Mouse (Mus musculus): ENCODE results near the gene Pkmyt1. TPM values are rescaled to one million over a fixed set of nuclear protein-coding genes. Genes with fewer than 3 reads are reported as not detected.
"Not testable (repeated sequence)": the region's sequence is repeated elsewhere in the genome, so short reads cannot be mapped to it uniquely, and the experiment has no call there.

Pkmyt1 gene
- polyA plus RNA-seq, 1 experiment, result 24.4 TPM

GRCm38 (mm10) chr17:23748631-23749391 is 22.7 kb downstream of the Pkmyt1 start:
- peak; percentile 68; the same call in 1 of the 2 replicates for TF ChIP-seq CTCF (IDR thresholded peaks at IDR 0.05; ENCODE audit: borderline replicate concordance, extremely low read depth, insufficient read depth, insufficient read length)
- no peak for TF ChIP-seq POLR2A (IDR thresholded peaks at IDR 0.05; ENCODE audit: borderline replicate concordance, extremely low read depth, insufficient read depth, insufficient read length, poor library complexity, severe bottlenecking)
- peak; percentile 75 for DNase-seq (ENCODE audit: low read depth)

- no peak for TF ChIP-seq POLR2A (IDR thresholded peaks at IDR 0.05; ENCODE audit: borderline replicate concordance, extremely low read depth, insufficient read depth, insufficient read length, poor library complexity, severe bottlenecking)
- DNase-seq (ENCODE audit: low read depth), result no peak
Observed at GRCm38 (mm10) chr17:23749400-23750191, 23.5 kb downstream of the Pkmyt1 start.

GRCm38 (mm10) chr17:23755689-23756088 is 29.6 kb downstream of the Pkmyt1 start:
- TF ChIP-seq POLR2A (IDR thresholded peaks at IDR 0.05; ENCODE audit: borderline replicate concordance, extremely low read depth, insufficient read depth, insufficient read length, poor library complexity, severe bottlenecking) (no peak), CTCF (IDR thresholded peaks at IDR 0.05; ENCODE audit: borderline replicate concordance, extremely low read depth, insufficient read depth, insufficient read length) (no peak)
- no peak for DNase-seq (ENCODE audit: low read depth)

- no peak for TF ChIP-seq POLR2A (IDR thresholded peaks at IDR 0.05; ENCODE audit: borderline replicate concordance, extremely low read depth, insufficient read depth, insufficient read length, poor library complexity, severe bottlenecking)
- TF ChIP-seq CTCF (IDR thresholded peaks at IDR 0.05; ENCODE audit: borderline replicate concordance, extremely low read depth, insufficient read depth, insufficient read length), result no peak
- no peak for DNase-seq (ENCODE audit: low read depth)
Observed at GRCm38 (mm10) chr17:23757581-23757980, 31.4 kb downstream of the Pkmyt1 start.

GRCm38 (mm10) chr17:23758801-23759200 is 32.7 kb downstream of the Pkmyt1 start:
- TF ChIP-seq CTCF (IDR thresholded peaks at IDR 0.05; ENCODE audit: borderline replicate concordance, extremely low read depth, insufficient read depth, insufficient read length) (no peak), POLR2A (IDR thresholded peaks at IDR 0.05; ENCODE audit: borderline replicate concordance, extremely low read depth, insufficient read depth, insufficient read length, poor library complexity, severe bottlenecking) (no peak)
- DNase-seq (ENCODE audit: low read depth), result peak; percentile 23

GRCm38 (mm10) chr17:23760231-23760630 is 34.1 kb downstream of the Pkmyt1 start:
- TF ChIP-seq POLR2A (IDR thresholded peaks at IDR 0.05; ENCODE audit: borderline replicate concordance, extremely low read depth, insufficient read depth, insufficient read length, poor library complexity, severe bottlenecking) (no peak), CTCF (IDR thresholded peaks at IDR 0.05; ENCODE audit: borderline replicate concordance, extremely low read depth, insufficient read depth, insufficient read length) (no peak)
- no peak for DNase-seq (ENCODE audit: low read depth)

- DNase-seq (ENCODE audit: low read depth), result no peak
- TF ChIP-seq POLR2A (IDR thresholded peaks at IDR 0.05; ENCODE audit: borderline replicate concordance, extremely low read depth, insufficient read depth, insufficient read length, poor library complexity, severe bottlenecking) (no peak), CTCF (IDR thresholded peaks at IDR 0.05; ENCODE audit: borderline replicate concordance, extremely low read depth, insufficient read depth, insufficient read length) (no peak)
Observed at GRCm38 (mm10) chr17:23761155-23761554, 35.0 kb downstream of the Pkmyt1 start.

- TF ChIP-seq CTCF (IDR thresholded peaks at IDR 0.05; ENCODE audit: borderline replicate concordance, extremely low read depth, insufficient read depth, insufficient read length), result no peak
- no peak for TF ChIP-seq POLR2A (IDR thresholded peaks at IDR 0.05; ENCODE audit: borderline replicate concordance, extremely low read depth, insufficient read depth, insufficient read length, poor library complexity, severe bottlenecking)
- no peak for DNase-seq (ENCODE audit: low read depth)
Observed at GRCm38 (mm10) chr17:23762976-23763375, 36.8 kb downstream of the Pkmyt1 start.

GRCm38 (mm10) chr17:23770493-23770892 is 44.4 kb downstream of the Pkmyt1 start:
- no peak for TF ChIP-seq CTCF (IDR thresholded peaks at IDR 0.05; ENCODE audit: borderline replicate concordance, extremely low read depth, insufficient read depth, insufficient read length)
- no peak for TF ChIP-seq POLR2A (IDR thresholded peaks at IDR 0.05; ENCODE audit: borderline replicate concordance, extremely low read depth, insufficient read depth, insufficient read length, poor library complexity, severe bottlenecking)
- peak; percentile 39 for DNase-seq (ENCODE audit: low read depth)

- TF ChIP-seq POLR2A (IDR thresholded peaks at IDR 0.05; ENCODE audit: borderline replicate concordance, extremely low read depth, insufficient read depth, insufficient read length, poor library complexity, severe bottlenecking), result no peak
- TF ChIP-seq CTCF (IDR thresholded peaks at IDR 0.05; ENCODE audit: borderline replicate concordance, extremely low read depth, insufficient read depth, insufficient read length), result no peak
- peak; percentile 55 for DNase-seq (ENCODE audit: low read depth)
Observed at GRCm38 (mm10) chr17:23770896-23771283, 44.8 kb downstream of the Pkmyt1 start.

GRCm38 (mm10) chr17:23771284-23772218 is 45.4 kb downstream of the Pkmyt1 start, which contains the start of gene Flywch1:
Flywch1 (minus strand) TSS chr17:23771602.
- DNase-seq (ENCODE audit: low read depth), result peak; percentile 100
- TF ChIP-seq POLR2A (IDR thresholded peaks at IDR 0.05; ENCODE audit: borderline replicate concordance, extremely low read depth, insufficient read depth, insufficient read length, poor library complexity, severe bottlenecking), result peak; percentile 95
- no peak for TF ChIP-seq CTCF (IDR thresholded peaks at IDR 0.05; ENCODE audit: borderline replicate concordance, extremely low read depth, insufficient read depth, insufficient read length)

GRCm38 (mm10) chr17:23772219-23772556 is 46.1 kb downstream of the Pkmyt1 start:
- DNase-seq (ENCODE audit: low read depth), result not testable (repeated sequence)
